Mouse (Mus musculus) midbrain, embryonic 11.5 days (tissue): ENCODE measurements around the gene Ccin. TPM values are rescaled to one million over a fixed set of nuclear protein-coding genes. Genes with fewer than 3 reads are reported as not detected.

ENCODE experiments used
- ATAC-seq: fragments of 200-750 bp; cut with Nextera tagmentation; 2 replicates; pipeline ENCODE4 v1.8.0; 2017; ENCODE audit warnings: moderate TSS enrichment, moderate library complexity; ENCODE audit not compliant: low FRiP score
- DNase-seq: peaks from one replicate; pipeline ENCODE4 v3.0.0; 2015; ENCODE audit warnings: low spot score; ENCODE audit errors: missing footprints
- H3K27ac ChIP-seq: fragments of 300-500 bp; sonication (generic); 2 replicates; pipeline ENCODE4 v1.5.1; 2014; ENCODE audit warnings: low read depth, low read length
- H3K27me3 ChIP-seq: fragments of 300-500 bp; sonication (generic); 2 replicates; pipeline ENCODE4 v1.6.1; 2014; ENCODE audit warnings: mild to moderate bottlenecking, low read length, moderate library complexity, mixed read lengths; ENCODE audit not compliant: control insufficient read depth, insufficient read depth
- H3K36me3 ChIP-seq: fragments of 300-500 bp; sonication (generic); 2 replicates; pipeline ENCODE4 v1.6.1; 2014; ENCODE audit warnings: mild to moderate bottlenecking, low read length, moderate library complexity, mixed read lengths; ENCODE audit not compliant: control insufficient read depth, insufficient read depth
- H3K4me1 ChIP-seq: fragments of 300-500 bp; sonication (generic); 2 replicates; pipeline ENCODE4 v1.6.1; 2014; ENCODE audit warnings: low read length; ENCODE audit not compliant: control insufficient read depth, insufficient read depth
- H3K4me2 ChIP-seq: fragments of 300-500 bp; sonication (generic); 2 replicates; pipeline ENCODE4 v1.6.1; 2014; ENCODE audit warnings: mild to moderate bottlenecking, moderate library complexity
- H3K4me3 ChIP-seq: fragments of 300-500 bp; sonication (generic); 2 replicates; pipeline ENCODE4 v1.5.1; 2014; ENCODE audit warnings: low read depth, low read length
- H3K9ac ChIP-seq: fragments of 300-500 bp; sonication (generic); 2 replicates; pipeline ENCODE4 v1.6.1; 2014; ENCODE audit warnings: low read length
- H3K9me3 ChIP-seq: fragments of 300-500 bp; sonication (generic); 2 replicates; pipeline ENCODE4 v1.6.1; 2016; ENCODE audit warnings: low read length; ENCODE audit not compliant: control insufficient read depth
- WGBS: fragments of 180-500 bp; shearing (Covaris S2); extraction: QIAGEN DNeasy Blood & Tissue Kit; methylation state at CpG from one replicate; pipeline ENCODE4 v1.1.7; 2014; 5-methylcytosine and 5-hydroxymethylcytosine counted together
- polyA plus RNA-seq: library from polyadenylated mRNA; unstranded; fragments of >200 nt; fragmentation: Nextera tagmentation; extraction: Ambion mirVana; gene quantifications from 2 replicates; pipeline ENCODE4 v1.2.1, GENCODE M21; 2014

Ccin gene
- polyA plus RNA-seq, 1 experiment from 2014 or later, result not detected

DNA sequence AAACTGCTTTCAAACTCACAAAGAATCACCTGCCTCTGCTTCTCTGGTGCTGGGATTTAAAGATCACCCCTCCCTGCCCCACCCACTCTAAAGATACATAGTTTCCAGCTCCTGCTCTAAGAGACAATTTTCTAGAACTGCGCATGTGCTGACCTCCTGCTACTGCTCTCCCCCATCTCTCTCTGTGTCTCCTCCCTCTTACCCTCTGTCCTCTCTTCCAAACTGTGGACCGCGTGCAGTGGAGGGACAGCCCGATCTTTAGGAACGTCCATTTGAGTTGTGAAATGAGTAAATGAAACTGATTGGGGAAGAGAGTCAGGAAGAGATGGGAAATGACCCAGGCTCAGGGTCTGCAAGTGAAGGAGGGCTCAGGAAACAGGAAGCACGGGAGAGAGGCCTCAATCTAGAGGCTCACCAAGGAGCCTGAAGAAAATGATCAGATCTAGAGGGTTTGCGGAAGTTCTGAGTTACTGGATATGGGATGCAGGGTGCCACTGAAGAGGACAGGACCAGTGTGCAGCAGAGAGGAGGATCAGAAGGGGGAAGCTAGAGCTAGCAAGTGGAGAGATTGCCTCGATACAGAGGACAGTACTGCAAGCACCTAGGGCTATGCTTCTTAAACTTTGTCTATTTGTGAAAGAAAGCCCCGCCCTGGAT is 23.6 kb upstream of the Ccin start:
- no peak overlapping the region for H3K27ac ChIP-seq
- H3K36me3 ChIP-seq, result no peaks in the 10 kb centered on the region
- no peaks in the 10 kb centered on the region for H3K9me3 ChIP-seq
- DNase-seq (no peak), ATAC-seq (no peak)
- H3K4me3 ChIP-seq, result no peak overlapping the region
- H3K4me1 ChIP-seq, result peaks cover 2% of the 10 kb centered on the region; the same call in 1 of the 2 replicates
- H3K9ac ChIP-seq, result no peak overlapping the region
- H3K4me2 ChIP-seq, result no peak overlapping the region
- WGBS, result 72% methylated on average over 9 of the region's 9 CpGs
- peaks cover 19% of the 10 kb centered on the region for H3K27me3 ChIP-seq

DNA sequence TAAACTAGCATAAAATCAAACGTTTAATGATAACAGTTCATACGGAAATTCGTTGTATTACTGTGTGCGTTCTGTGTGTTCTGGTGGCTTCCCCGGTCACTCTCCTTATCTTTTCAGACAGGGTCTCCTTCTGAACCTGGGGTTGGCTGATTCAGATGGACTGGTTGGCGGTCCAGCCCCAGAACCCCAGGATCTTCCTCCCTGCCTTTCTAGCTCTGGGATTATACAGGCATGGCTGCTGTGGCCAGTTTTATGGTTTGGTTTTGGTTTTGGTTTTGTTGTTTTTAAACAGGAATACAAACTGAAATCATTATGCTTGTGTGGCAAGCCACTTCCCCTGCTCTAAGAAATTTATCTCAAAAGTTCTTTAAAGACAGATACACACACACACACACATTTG is 23.1 kb upstream of the Ccin start:
- H3K4me1 ChIP-seq, result peaks cover 2% of the 10 kb centered on the region; the same call in 1 of the 2 replicates
- 92% methylated on average over 6 of the region's 6 CpGs for WGBS
- H3K36me3 ChIP-seq, result no peaks in the 10 kb centered on the region
- DNase-seq, result no peak
- no peak overlapping the region for H3K4me3 ChIP-seq
- H3K4me2 ChIP-seq, result no peak overlapping the region
- no peak overlapping the region for H3K9ac ChIP-seq
- H3K27ac ChIP-seq, result no peak overlapping the region
- ATAC-seq, result no peak
- H3K9me3 ChIP-seq, result no peaks in the 10 kb centered on the region
- H3K27me3 ChIP-seq, result peaks cover 19% of the 10 kb centered on the region

DNA sequence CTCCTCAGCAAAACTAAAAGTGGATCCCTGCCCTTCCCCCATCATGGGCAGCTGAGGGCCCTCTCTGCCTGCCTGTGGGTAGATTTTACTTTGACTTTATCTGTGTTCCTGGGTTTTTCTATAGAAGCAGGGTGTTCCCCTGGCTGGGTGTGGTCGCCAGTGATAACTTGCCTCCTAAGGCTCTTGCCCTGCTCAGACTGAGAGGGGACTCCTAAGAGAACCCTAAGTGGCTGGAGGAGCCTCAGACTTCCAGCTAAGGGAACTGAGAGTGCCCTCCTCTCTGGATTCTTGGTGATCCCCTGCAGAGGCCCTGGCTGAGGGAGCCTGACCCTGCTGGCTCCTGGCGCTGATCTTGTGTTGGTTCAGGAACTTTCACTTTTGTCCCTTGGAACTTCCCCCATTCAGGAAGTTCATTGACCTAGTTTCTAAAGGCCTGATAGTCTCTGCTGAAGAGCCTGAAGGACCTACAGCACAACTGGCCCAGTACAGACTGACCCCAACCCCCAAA is 18.9 kb upstream of the Ccin start:
- DNase-seq (no peak), ATAC-seq (no peak)
- WGBS, result 38% methylated on average over 2 of the region's 2 CpGs
- Histone ChIP-seq H3K36me3 (no peaks in the 10 kb centered on the region), H3K4me2 (no peak overlapping the region), H3K27ac (no peak overlapping the region; the same call in 1 of the 2 replicates), H3K27me3 (peaks cover 8% of the 10 kb centered on the region; the same call in 1 of the 2 replicates), H3K4me3 (no peak overlapping the region), H3K4me1 (peaks cover 6% of the 10 kb centered on the region), H3K9me3 (no peaks in the 10 kb centered on the region), H3K9ac (no peak overlapping the region)

- Histone ChIP-seq H3K9ac (no peak overlapping the region), H3K36me3 (no peaks in the 10 kb centered on the region), H3K27ac (no peak overlapping the region), H3K4me3 (no peak overlapping the region), H3K27me3 (0 out of 2 replicates have a peak, but pooled peaks cover 5% of the 10 kb centered on the region), H3K4me1 (peaks cover 7% of the 10 kb centered on the region), H3K9me3 (no peaks in the 10 kb centered on the region), H3K4me2 (no peak overlapping the region)
- whole genome bisulfite sequencing, result 56% methylated on average over 4 of the region's 4 CpGs
- DNase-seq (no peak), ATAC-seq (no peak)
Measured at GRCm38 (mm10) chr4:43964951-43965684, 18.2 kb upstream of the Ccin start.

DNA sequence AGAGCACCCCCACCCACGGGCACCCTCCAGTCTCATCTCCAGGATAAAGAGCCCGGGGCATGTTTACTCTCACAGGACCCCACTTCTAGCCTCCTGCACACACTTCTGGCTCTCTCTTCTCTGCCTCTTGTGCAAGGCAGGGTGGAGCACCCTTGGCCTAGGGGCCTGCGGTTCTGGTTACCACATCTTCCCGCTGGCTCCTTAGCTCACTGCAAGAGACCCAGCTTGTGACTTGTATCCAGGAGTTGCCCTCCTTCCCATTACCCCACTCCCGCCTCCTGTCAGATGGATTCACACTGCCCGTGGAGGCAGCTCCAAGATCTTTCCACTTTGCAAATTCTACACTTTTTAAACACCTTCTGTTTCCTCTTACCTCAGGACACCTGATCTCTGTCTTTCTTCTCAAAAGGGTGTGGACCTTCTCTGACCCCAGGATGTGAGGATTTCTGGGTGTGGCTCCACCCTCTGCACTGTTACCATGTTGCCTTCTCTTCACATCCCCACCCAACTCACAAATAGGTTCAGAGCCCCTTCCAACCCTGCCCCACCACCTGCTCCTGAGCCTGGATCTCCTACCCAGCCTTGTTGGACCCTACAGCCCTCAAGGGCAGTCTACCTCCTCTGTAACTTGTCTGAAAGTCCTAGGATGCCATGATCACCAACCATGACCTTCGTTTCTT is 17.3 kb upstream of the Ccin start:
- ATAC-seq (no peak), DNase-seq (no peak)
- H3K27ac ChIP-seq, result no peak overlapping the region
- no peak overlapping the region for H3K4me2 ChIP-seq
- no peaks in the 10 kb centered on the region for H3K9me3 ChIP-seq
- 0 out of 2 replicates have a peak, but pooled peaks cover 5% of the 10 kb centered on the region for H3K27me3 ChIP-seq
- no peak overlapping the region for H3K9ac ChIP-seq
- 84% methylated on average over 7 of the region's 7 CpGs for WGBS
- peaks cover 7% of the 10 kb centered on the region for H3K4me1 ChIP-seq
- H3K36me3 ChIP-seq, result no peaks in the 10 kb centered on the region
- no peak overlapping the region for H3K4me3 ChIP-seq

DNA sequence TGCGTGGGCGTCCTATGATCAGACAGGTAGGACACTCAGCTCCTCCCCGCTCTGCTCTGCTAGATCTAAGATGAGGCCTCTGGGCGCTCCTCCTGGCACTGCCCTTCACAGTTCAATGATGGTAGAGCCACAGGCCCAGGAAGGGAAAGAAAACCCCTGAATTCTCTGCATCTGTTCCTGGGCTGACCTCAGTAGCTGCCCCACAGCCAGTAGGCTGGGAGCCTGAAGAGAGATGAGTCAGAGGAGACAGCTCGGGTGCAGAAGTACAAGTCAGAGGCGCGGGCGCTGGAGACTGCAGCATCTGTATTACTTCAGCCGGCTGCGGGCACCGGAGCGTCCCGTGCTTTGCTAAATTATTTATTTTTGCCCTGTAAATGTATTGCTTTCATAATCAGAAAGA is 14.6 kb upstream of the Ccin start:
- no peak overlapping the region for H3K9ac ChIP-seq
- 45% methylated on average over 13 of the region's 13 CpGs for WGBS
- H3K27me3 ChIP-seq, result 0 out of 2 replicates have a peak, but pooled peaks cover 3% of the 10 kb centered on the region
- peaks cover 20% of the 10 kb centered on the region for H3K4me1 ChIP-seq
- DNase-seq, result peak; percentile 86
- H3K36me3 ChIP-seq, result no peaks in the 10 kb centered on the region
- no peak overlapping the region for H3K27ac ChIP-seq
- no peaks in the 10 kb centered on the region for H3K9me3 ChIP-seq
- no peak overlapping the region for H3K4me2 ChIP-seq
- no peak for ATAC-seq
- H3K4me3 ChIP-seq, result no peak overlapping the region

GRCm38 (mm10) chr4:43969373-43969772 is 13.9 kb upstream of the Ccin start:
- H3K4me2 ChIP-seq, result no peak overlapping the region
- no peak; the same call in 1 of the 2 replicates for ATAC-seq

GRCm38 (mm10) chr4:43970393-43971330 is 12.6 kb upstream of the Ccin start:
- no peaks in the 10 kb centered on the region for H3K9me3 ChIP-seq
- H3K4me3 ChIP-seq, result no peak overlapping the region
- no peak overlapping the region for H3K27ac ChIP-seq
- WGBS, result 84% methylated on average over 20 of the region's 20 CpGs
- 0 out of 2 replicates have a peak, but pooled peaks cover 3% of the 10 kb centered on the region for H3K27me3 ChIP-seq
- H3K9ac ChIP-seq, result no peak overlapping the region
- H3K36me3 ChIP-seq, result no peaks in the 10 kb centered on the region
- H3K4me2 ChIP-seq, result no peak overlapping the region
- DNase-seq (peak; percentile 84), ATAC-seq (no peak)
- peaks cover 22% of the 10 kb centered on the region for H3K4me1 ChIP-seq

More at GRCm38 (mm10) chr4:43969373-43969772, 13.9 kb upstream of the Ccin start:
- WGBS, result 4% methylated on average over 4 of the region's 4 CpGs
- Histone ChIP-seq H3K9me3 (no peaks in the 10 kb centered on the region), H3K4me1 (peaks cover 22% of the 10 kb centered on the region), H3K4me3 (no peak overlapping the region), H3K9ac (no peak overlapping the region), H3K27ac (no peak overlapping the region), H3K36me3 (no peaks in the 10 kb centered on the region), H3K27me3 (0 out of 2 replicates have a peak, but pooled peaks cover 3% of the 10 kb centered on the region)
- DNase-seq, result peak; percentile 87
